Mouse (Mus musculus): Measurements from ENCODE around the gene 2010111I01Rik. TPM values are rescaled to one million over a fixed set of nuclear protein-coding genes. Genes with fewer than 3 reads are reported as not detected.

The 2010111I01Rik gene
- polyA plus RNA-seq, 1 experiment, result 22.5 TPM

- 97% methylated on average over 8 of the region's 8 CpGs for WGBS
- Histone ChIP-seq H3K4me1 (ENCODE audit: control insufficient read depth, insufficient read depth, insufficient read length) (no peaks in the 10 kb centered on the region), H3K27ac (ENCODE audit: insufficient read depth, low read length) (no peak overlapping the region), H3K4me3 (ENCODE audit: extremely low read depth, insufficient read depth, insufficient read length) (no peak overlapping the region), H3K27me3 (ENCODE audit: control insufficient read depth, insufficient read depth, low read length) (no peaks in the 10 kb centered on the region), H3K36me3 (ENCODE audit: control insufficient read depth, insufficient read depth, low read length) (no peaks in the 10 kb centered on the region)
- TF ChIP-seq POLR2A (IDR thresholded peaks at IDR 0.05; ENCODE audit: low read depth, low read length) (no peak), CTCF (IDR thresholded peaks at IDR 0.05; ENCODE audit: extremely low read depth, insufficient read depth, insufficient read length, insufficient replicate concordance) (no peak)
- no peak for DNase-seq (ENCODE audit: low read depth in 1 of 2, low spot score in 2 of 2)
Observed at GRCm38 (mm10) chr13:63083663-63084062, 119.0 kb downstream of the 2010111I01Rik start.

DNA sequence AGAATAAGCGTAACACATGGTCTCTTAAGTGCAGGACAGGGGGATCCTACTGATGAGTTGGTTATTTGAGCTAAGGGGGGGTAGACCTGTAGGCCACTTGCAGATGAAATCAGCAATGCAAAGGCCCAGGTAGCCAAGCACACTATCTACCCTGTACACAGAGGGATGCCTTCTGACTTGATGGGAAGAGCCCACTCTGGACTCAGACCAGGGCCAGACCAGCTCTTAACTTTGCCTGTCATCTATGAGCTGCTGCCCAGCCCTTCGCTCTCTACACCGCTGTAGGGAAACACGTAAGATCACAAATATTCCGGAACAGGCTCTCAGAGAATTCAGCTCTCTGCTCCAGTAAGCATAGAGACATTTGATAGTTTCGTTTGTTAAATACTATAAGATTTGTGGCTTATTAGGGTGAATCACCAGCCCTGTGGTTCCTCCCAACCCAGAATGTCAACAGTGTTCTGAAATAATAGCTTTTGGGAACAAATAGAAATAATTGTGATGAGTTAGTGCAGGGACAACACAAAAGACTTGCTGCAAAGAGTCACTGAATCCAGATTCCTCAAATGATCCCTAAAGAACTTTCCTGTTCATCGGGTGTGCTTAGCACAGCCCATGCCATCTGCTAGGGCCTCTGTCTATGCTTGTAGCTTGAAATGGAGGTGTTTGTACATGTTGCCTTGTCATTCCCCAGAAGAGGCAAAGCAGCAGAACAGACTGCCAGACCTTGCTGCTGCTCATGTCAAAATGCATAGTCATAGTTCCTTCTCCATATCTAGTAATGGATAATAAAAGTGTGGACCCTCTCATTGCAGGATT lies 123.4 kb downstream of the 2010111I01Rik start:
- H3K4me3 ChIP-seq (ENCODE audit: extremely low read depth, insufficient read depth, insufficient read length), result no peak overlapping the region
- no peaks in the 10 kb centered on the region for H3K27me3 ChIP-seq (ENCODE audit: control insufficient read depth, insufficient read depth, low read length)
- TF ChIP-seq CTCF (IDR thresholded peaks at IDR 0.05; ENCODE audit: extremely low read depth, insufficient read depth, insufficient read length, insufficient replicate concordance), result no peak
- TF ChIP-seq POLR2A (IDR thresholded peaks at IDR 0.05; ENCODE audit: low read depth, low read length), result no peak
- no peaks in the 10 kb centered on the region for H3K4me1 ChIP-seq (ENCODE audit: control insufficient read depth, insufficient read depth, insufficient read length)
- 92% methylated on average over 7 of the region's 7 CpGs for WGBS
- no peak overlapping the region for H3K27ac ChIP-seq (ENCODE audit: insufficient read depth, low read length)
- DNase-seq (ENCODE audit: low read depth in 1 of 2, low spot score in 2 of 2), result no peak
- no peaks in the 10 kb centered on the region for H3K36me3 ChIP-seq (ENCODE audit: control insufficient read depth, insufficient read depth, low read length)

DNA sequence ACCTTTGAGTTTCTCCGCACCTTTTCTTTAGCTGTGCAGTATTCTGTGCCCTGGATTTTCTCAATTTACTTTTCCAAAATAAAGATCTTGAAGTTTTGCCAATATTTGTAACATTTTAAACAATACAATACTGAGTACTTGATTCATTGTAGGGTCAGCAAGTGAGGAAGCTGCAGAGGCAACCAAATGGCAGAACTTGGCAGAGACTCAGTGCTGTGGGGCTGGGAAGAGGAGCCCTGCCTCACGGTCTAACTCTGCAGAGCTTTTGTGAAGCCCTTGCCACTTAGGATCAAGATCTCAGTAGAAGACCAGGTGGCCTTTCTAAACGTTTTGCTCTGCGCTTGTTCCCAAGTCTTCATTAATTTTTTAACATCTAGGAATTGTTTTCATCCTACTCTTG lies 124.8 kb downstream of the 2010111I01Rik start:
- no peaks in the 10 kb centered on the region for H3K36me3 ChIP-seq (ENCODE audit: control insufficient read depth, insufficient read depth, low read length)
- H3K27me3 ChIP-seq (ENCODE audit: control insufficient read depth, insufficient read depth, low read length), result no peaks in the 10 kb centered on the region
- no peak for TF ChIP-seq CTCF (IDR thresholded peaks at IDR 0.05; ENCODE audit: extremely low read depth, insufficient read depth, insufficient read length, insufficient replicate concordance)
- no peak for TF ChIP-seq POLR2A (IDR thresholded peaks at IDR 0.05; ENCODE audit: low read depth, low read length)
- WGBS, result 82% methylated on average over 4 of the region's 4 CpGs
- no peak overlapping the region for H3K4me3 ChIP-seq (ENCODE audit: extremely low read depth, insufficient read depth, insufficient read length)
- H3K4me1 ChIP-seq (ENCODE audit: control insufficient read depth, insufficient read depth, insufficient read length), result no peaks in the 10 kb centered on the region
- no peak overlapping the region for H3K27ac ChIP-seq (ENCODE audit: insufficient read depth, low read length)
- DNase-seq (ENCODE audit: low read depth in 1 of 2, low spot score in 2 of 2), result no peak

DNA sequence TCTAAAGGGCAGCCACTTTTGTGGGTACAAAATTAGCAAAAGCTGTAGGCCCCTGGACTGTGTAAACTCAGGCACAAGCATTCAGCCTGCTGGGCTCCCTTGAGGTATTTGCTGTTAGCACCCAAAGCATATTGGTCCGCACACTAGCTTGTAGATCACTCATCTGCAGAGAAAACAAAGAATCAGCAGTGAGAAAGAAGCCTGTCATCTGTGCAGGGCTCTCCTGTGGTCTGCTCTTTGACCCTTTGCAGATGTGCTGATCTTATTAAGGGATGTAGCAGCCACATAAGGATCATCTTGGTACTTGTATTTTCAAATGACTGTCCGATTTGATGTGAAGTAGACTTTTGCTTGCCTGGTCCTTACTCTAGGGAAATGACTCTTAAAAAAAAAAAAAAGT lies 126.6 kb downstream of the 2010111I01Rik start:
- no peaks in the 10 kb centered on the region for H3K36me3 ChIP-seq (ENCODE audit: control insufficient read depth, insufficient read depth, low read length)
- H3K4me3 ChIP-seq (ENCODE audit: extremely low read depth, insufficient read depth, insufficient read length), result no peak overlapping the region
- TF ChIP-seq CTCF (IDR thresholded peaks at IDR 0.05; ENCODE audit: extremely low read depth, insufficient read depth, insufficient read length, insufficient replicate concordance), result no peak
- TF ChIP-seq POLR2A (IDR thresholded peaks at IDR 0.05; ENCODE audit: low read depth, low read length), result no peak
- 90% methylated on average over 2 of the region's 2 CpGs for WGBS
- no peaks in the 10 kb centered on the region for H3K27me3 ChIP-seq (ENCODE audit: control insufficient read depth, insufficient read depth, low read length)
- H3K4me1 ChIP-seq (ENCODE audit: control insufficient read depth, insufficient read depth, insufficient read length), result no peaks in the 10 kb centered on the region
- H3K27ac ChIP-seq (ENCODE audit: insufficient read depth, low read length), result no peak overlapping the region
- DNase-seq (ENCODE audit: low read depth in 1 of 2, low spot score in 2 of 2), result no peak

DNA sequence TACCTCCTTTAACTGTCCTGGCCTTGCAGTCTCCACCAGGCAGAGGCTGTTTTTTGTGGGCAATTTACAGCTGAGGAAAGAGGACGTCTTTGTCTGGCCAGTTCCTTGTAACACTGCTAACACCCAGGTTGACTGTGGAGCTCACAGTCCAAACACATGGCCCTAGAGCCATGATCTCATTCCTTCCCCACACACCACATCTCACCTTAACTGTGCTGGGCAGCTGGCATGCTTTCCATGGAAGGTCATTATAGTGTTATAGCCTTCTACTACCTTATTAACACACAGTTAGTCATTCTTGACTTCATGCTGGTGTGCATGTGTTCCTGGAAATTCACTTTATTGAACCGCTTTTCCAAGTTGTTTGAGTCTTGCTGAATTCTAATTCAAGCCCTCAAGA lies 127.6 kb downstream of the 2010111I01Rik start:
- no peak overlapping the region for H3K27ac ChIP-seq (ENCODE audit: insufficient read depth, low read length)
- H3K36me3 ChIP-seq (ENCODE audit: control insufficient read depth, insufficient read depth, low read length), result no peaks in the 10 kb centered on the region
- WGBS, result 90% methylated on average over 2 of the region's 2 CpGs
- no peaks in the 10 kb centered on the region for H3K4me1 ChIP-seq (ENCODE audit: control insufficient read depth, insufficient read depth, insufficient read length)
- H3K4me3 ChIP-seq (ENCODE audit: extremely low read depth, insufficient read depth, insufficient read length), result no peak overlapping the region
- no peak for DNase-seq (ENCODE audit: low read depth in 1 of 2, low spot score in 2 of 2)
- H3K27me3 ChIP-seq (ENCODE audit: control insufficient read depth, insufficient read depth, low read length), result no peaks in the 10 kb centered on the region
- TF ChIP-seq POLR2A (IDR thresholded peaks at IDR 0.05; ENCODE audit: low read depth, low read length), result no peak
- TF ChIP-seq CTCF (IDR thresholded peaks at IDR 0.05; ENCODE audit: extremely low read depth, insufficient read depth, insufficient read length, insufficient replicate concordance), result no peak

DNA sequence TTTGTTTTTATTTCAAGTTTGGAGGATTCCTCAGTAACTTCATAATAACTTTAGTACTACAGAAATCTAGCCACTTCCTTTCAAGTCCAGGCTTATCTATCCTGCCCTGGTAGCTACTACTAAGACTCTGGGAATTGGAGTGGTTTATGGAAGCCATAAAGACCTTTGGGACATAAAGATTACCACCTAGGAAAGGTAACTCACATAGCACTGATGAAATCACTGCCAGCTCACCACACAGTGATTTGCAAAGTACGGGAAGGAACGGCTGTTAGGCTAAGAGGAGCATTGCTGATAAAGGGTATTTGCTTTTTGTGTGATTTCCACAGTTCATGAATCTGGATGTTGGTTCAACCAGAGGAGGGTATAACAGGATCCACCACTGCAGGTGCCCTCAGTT lies 128.2 kb downstream of the 2010111I01Rik start:
- no peaks in the 10 kb centered on the region for H3K27me3 ChIP-seq (ENCODE audit: control insufficient read depth, insufficient read depth, low read length)
- DNase-seq (ENCODE audit: low read depth in 1 of 2, low spot score in 2 of 2), result no peak
- H3K36me3 ChIP-seq (ENCODE audit: control insufficient read depth, insufficient read depth, low read length), result no peaks in the 10 kb centered on the region
- TF ChIP-seq POLR2A (IDR thresholded peaks at IDR 0.05; ENCODE audit: low read depth, low read length) (no peak), CTCF (IDR thresholded peaks at IDR 0.05; ENCODE audit: extremely low read depth, insufficient read depth, insufficient read length, insufficient replicate concordance) (no peak)
- H3K27ac ChIP-seq (ENCODE audit: insufficient read depth, low read length), result no peak overlapping the region
- WGBS, result 86% methylated on average over 2 of the region's 2 CpGs
- H3K4me3 ChIP-seq (ENCODE audit: extremely low read depth, insufficient read depth, insufficient read length), result no peak overlapping the region
- H3K4me1 ChIP-seq (ENCODE audit: control insufficient read depth, insufficient read depth, insufficient read length), result no peaks in the 10 kb centered on the region

DNA sequence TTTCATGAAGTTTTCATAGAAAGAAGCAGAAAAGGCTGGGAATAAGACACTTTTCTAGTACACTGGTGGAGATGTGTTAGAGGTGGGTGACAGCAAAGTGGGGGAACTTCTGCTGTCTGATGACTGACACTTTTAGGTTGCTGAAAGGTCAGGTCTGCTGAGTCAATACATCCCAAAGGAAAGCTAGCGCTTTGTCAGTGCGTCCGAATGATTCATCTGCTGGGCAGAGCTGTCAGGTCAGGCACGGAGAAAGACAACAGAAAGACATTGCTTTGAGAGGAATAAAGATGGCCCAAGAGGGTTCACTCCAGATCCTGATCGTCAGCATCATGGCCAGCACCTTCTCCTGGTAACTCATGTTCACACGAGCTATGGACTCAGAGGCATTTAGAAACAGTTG lies 128.9 kb downstream of the 2010111I01Rik start:
- 92% methylated on average over 6 of the region's 6 CpGs for WGBS
- no peak for DNase-seq (ENCODE audit: low read depth in 1 of 2, low spot score in 2 of 2)
- H3K27ac ChIP-seq (ENCODE audit: insufficient read depth, low read length), result no peak overlapping the region
- H3K36me3 ChIP-seq (ENCODE audit: control insufficient read depth, insufficient read depth, low read length), result no peaks in the 10 kb centered on the region
- no peaks in the 10 kb centered on the region for H3K4me1 ChIP-seq (ENCODE audit: control insufficient read depth, insufficient read depth, insufficient read length)
- H3K27me3 ChIP-seq (ENCODE audit: control insufficient read depth, insufficient read depth, low read length), result no peaks in the 10 kb centered on the region
- H3K4me3 ChIP-seq (ENCODE audit: extremely low read depth, insufficient read depth, insufficient read length), result no peak overlapping the region
- TF ChIP-seq POLR2A (IDR thresholded peaks at IDR 0.05; ENCODE audit: low read depth, low read length) (no peak), CTCF (IDR thresholded peaks at IDR 0.05; ENCODE audit: extremely low read depth, insufficient read depth, insufficient read length, insufficient replicate concordance) (no peak)
